Mouse (Mus musculus) Patski (cell line): Measurements from ENCODE around the gene Mtch1. TPM values are rescaled to one million over a fixed set of nuclear protein-coding genes. Genes with fewer than 3 reads are reported as not detected.
A peak's percentile ranks its signal among the peaks of the same experiment; 100 is the strongest.
"Not testable (repeated sequence)": the region's sequence is repeated elsewhere in the genome, so short reads cannot be mapped to it uniquely, and the experiment has no call there.

Experiments
- ATAC-seq: fragments of 100-300 bp; one replicate; pipeline ENCODE4 v1.8.0; 2021
- CTCF ChIA-PET: fragments of 350-600 bp; sonication (Branson Sonifier 250); formaldehyde crosslinking; loops from one replicate; lab custom pipeline; 2022; ENCODE audit warnings: inconsistent platforms; lab: Charles Lee
- POLR2A ChIA-PET: fragments of 350-600 bp; sonication (Branson Sonifier 250); formaldehyde crosslinking; loops from one replicate; lab custom pipeline; 2022; ENCODE audit warnings: antibody characterized with exemption, inconsistent platforms; lab: Charles Lee
- DNase-seq: peaks from one replicate; pipeline ENCODE4 v3.0.0-alpha.2; 2011; ENCODE audit warnings: low read depth, low spot score
- H3K27me3 ChIP-seq: fragments of 371-371 bp; one replicate; pipeline ENCODE4 v1.5.1; 2021
- CTCF ChIP-seq: fragments of 100-300 bp; IDR thresholded peaks from one replicate; pipeline ENCODE4 v1.5.1; 2021
- in situ Hi-C: fragments of 300-500 bp; cut with MboI; formaldehyde crosslinking; loops from 3 replicates; pipeline ENCODE4 v1.11.1; 2018; ENCODE audit warnings: low pct_unique_long_range_greater_than_20kb, mixed read lengths
- polyA plus RNA-seq: library from polyadenylated mRNA; unstranded; gene quantifications from one replicate; pipeline ENCODE4 v1.2.3, GENCODE M21; 2021

The Mtch1 gene
- polyA plus RNA-seq, 1 experiment from 2014 or later = 349 TPM

GRCm38 (mm10) chr17:29322603-29322962, 25.2 kb downstream of the Mtch1 start:
- no peak for ATAC-seq
- in situ Hi-C loops = no loop called here
- ChIA-PET CTCF (no interaction called here), POLR2A (no interaction called here)
- DNase-seq = no peak
- H3K27me3 ChIP-seq = no peaks in the 10 kb centered on the region
- no peak for TF ChIP-seq CTCF

- ChIA-PET POLR2A (interaction anchor here (0.8 kb wide), 1 partner anchor 25 kb away, joined by 3 read pairs; no protein-coding TSS in a partner anchor), CTCF (interaction anchor here (0.8 to 1.4 kb wide), 2 partner anchors 8 to 15 kb away, joined by 3 read pairs; no protein-coding TSS in a partner anchor)
- ATAC-seq (no peak), DNase-seq (no peak)
- TF ChIP-seq CTCF = no peak
- no peaks in the 10 kb centered on the region for H3K27me3 ChIP-seq
- in situ Hi-C loops = no loop called here
Observed at GRCm38 (mm10) chr17:29321765-29322602, 25.8 kb downstream of the Mtch1 start.

GRCm38 (mm10) chr17:29319881-29320639, 27.7 kb downstream of the Mtch1 start:
- in situ Hi-C loops = no loop called here
- TF ChIP-seq CTCF = no peak

GRCm38 (mm10) chr17:29319476-29319875, 28.3 kb downstream of the Mtch1 start:
- no peak for TF ChIP-seq CTCF
- ChIA-PET CTCF (interaction anchor here (1.1 to 1.9 kb wide), 2 partner anchors 11 to 16 kb away, joined by 3 to 4 read pairs; no protein-coding TSS in a partner anchor), POLR2A (no interaction called here)
- in situ Hi-C loops = no loop called here
- DNase-seq (no peak), ATAC-seq (no peak)
- no peaks in the 10 kb centered on the region for H3K27me3 ChIP-seq

More at GRCm38 (mm10) chr17:29319881-29320639, 27.7 kb downstream of the Mtch1 start:
- POLR2A ChIA-PET = no interaction called here
- DNase-seq (no peak), ATAC-seq (no peak)
- H3K27me3 ChIP-seq = no peaks in the 10 kb centered on the region
- CTCF ChIA-PET = interaction anchor here (1.9 kb wide), 1 partner anchor 11 kb away, joined by 4 read pairs; no protein-coding TSS in a partner anchor

- POLR2A ChIA-PET = no interaction called here
- in situ Hi-C loops = no loop called here
Observed at GRCm38 (mm10) chr17:29318731-29319250, 28.9 kb downstream of the Mtch1 start.

GRCm38 (mm10) chr17:29317380-29317779, 30.4 kb downstream of the Mtch1 start, which contains the start of gene Pi16:
Gene Pi16, plus strand, starts transcription at chr17:29317680.
- POLR2A ChIA-PET = interaction anchor here (0.7 kb wide), 1 partner anchor 59 kb away, joined by 4 read pairs; no protein-coding TSS in a partner anchor
- ATAC-seq, in situ Hi-C loops, DNase-seq, CTCF ChIA-PET, H3K27me3 ChIP-seq: not testable (repeated sequence)

More at GRCm38 (mm10) chr17:29318731-29319250, 28.9 kb downstream of the Mtch1 start:
- DNase-seq = no peak
- ATAC-seq = no peak
- H3K27me3 ChIP-seq = no peaks in the 10 kb centered on the region
- no peak for TF ChIP-seq CTCF
- CTCF ChIA-PET = interaction anchor here (1.1 kb wide), 1 partner anchor 16 kb away, joined by 3 read pairs; no protein-coding TSS in a partner anchor

GRCm38 (mm10) chr17:29316891-29317290, 30.8 kb downstream of the Mtch1 start:
- no peak for TF ChIP-seq CTCF
- DNase-seq (no peak), ATAC-seq (no peak)
- in situ Hi-C loops = no loop called here
- no peaks in the 10 kb centered on the region for H3K27me3 ChIP-seq
- ChIA-PET CTCF (no interaction called here), POLR2A (interaction anchor here (0.7 kb wide), 1 partner anchor 59 kb away, joined by 4 read pairs; no protein-coding TSS in a partner anchor)

- in situ Hi-C loops = no loop called here
- ChIA-PET CTCF (interaction anchor here (0.7 to 1.2 kb wide), 3 partner anchors 12 to 55 kb away, joined by 3 to 4 read pairs (median 3); partner anchors contain the start of gene BC004004), POLR2A (interaction anchor here (0.9 to 1.4 kb wide), 2 partner anchors 12 to 14 kb away, joined by 3 to 4 read pairs; no protein-coding TSS in a partner anchor)
- no peak for ATAC-seq
- TF ChIP-seq CTCF = no peak
- no peaks in the 10 kb centered on the region for H3K27me3 ChIP-seq
- peak; percentile 24 for DNase-seq
Observed at GRCm38 (mm10) chr17:29315672-29316465, 31.9 kb downstream of the Mtch1 start.

- ChIA-PET CTCF (no interaction called here), POLR2A (no interaction called here)
- H3K27me3 ChIP-seq = no peaks in the 10 kb centered on the region
- no peak for TF ChIP-seq CTCF
- in situ Hi-C loops = no loop called here
- no peak for ATAC-seq
- DNase-seq = no peak
Observed at GRCm38 (mm10) chr17:29313300-29313699, 34.4 kb downstream of the Mtch1 start.
